Mouse (Mus musculus) thymus, postnatal 25 days (tissue): ENCODE measurements at regions not wholly inside any gene's neighbourhood (a gene's known extent, or its start where the extent isn't known, plus 50 kb on each side); places are given as distances from the start of the nearest gene placed in this dataset.
A peak's percentile ranks its signal among the peaks of the same experiment; 100 is the strongest.

Source experiments
- DNase-seq: peaks from one replicate; pipeline ENCODE4 v3.0.0; 2022

DNA sequence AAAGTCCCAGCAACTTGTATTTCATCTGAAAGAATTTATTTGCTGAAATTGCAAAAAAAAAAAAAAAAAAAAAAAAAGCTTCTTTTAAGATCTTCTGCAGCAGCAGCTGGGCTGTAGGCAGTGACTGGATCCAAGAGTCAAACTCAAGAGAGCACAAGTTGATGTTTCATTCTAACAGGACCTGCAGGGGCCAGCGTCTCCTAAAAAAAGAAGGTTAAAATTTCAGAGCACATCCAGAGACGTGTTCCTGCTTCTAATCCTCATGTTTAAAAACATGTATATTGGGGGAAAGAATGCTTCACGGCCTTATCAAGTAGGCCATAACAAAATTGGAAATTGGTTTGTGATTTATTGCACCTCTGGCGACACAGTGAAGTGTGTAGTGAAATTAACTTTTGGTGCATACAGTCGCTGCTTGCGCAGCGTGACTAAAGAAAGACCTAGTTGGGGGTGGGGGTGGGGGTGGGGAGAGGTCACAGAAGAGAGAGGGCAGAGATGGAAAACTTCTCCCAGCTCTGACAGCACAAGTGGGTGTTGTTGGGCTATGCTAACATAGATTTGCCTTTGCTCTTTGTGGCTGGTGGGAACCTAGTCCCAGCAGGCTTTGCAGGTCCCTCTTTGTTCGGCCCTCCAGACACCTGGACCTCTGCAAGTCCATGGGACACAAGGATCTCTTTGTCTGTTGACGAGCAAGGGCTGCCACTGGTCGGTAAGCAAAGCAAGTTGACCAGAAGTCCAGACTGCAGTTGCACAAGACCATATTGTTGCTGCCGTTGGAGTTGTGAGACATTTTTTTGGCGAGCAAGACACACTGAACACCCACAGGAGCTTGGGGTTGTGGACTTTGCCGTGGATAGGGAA lies 155.7 kb upstream of the Slc30a5 start:
- DNase-seq, result no peak

DNA sequence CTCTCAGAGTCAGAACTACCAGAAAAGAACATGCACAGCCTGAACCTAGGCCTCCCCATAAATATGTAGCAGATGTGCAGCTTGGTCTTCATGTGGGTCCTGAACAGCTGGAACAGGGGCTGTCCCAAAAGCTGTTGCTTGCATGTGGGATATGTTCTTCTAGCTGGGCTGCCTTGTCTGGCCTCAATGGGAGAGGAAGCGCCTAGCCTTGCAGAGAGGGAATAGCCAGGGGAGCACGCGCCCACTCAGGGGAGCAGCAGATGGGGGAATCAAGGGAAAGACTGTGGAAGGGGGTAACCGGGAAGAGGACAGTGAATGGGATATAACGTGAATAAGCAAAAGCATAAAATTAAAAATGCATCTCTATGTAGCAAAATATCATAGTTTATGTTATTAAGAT lies 154.9 kb upstream of the Slc30a5 start:
- no peak for DNase-seq

DNA sequence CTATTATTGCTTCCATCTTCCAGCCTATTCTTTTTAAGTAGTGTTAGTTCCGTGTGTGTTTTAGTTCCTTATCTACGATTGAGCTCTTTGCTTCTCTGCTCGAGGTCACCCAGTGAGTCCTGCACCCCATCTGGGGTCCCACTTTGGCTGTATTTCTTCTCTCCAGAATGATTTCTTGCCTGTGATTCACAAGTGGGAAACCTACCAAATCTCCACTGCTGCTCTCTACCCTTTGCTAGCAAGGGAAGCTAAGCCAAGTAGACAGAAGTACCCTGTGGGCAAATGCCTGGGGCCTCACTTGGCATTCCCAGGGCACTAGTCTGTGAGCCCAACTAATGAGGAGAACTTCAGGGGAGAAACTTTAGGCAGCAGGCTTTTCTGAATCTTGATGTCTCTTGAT lies 142.5 kb upstream of the Slc30a5 start:
- DNase-seq, result no peak

DNA sequence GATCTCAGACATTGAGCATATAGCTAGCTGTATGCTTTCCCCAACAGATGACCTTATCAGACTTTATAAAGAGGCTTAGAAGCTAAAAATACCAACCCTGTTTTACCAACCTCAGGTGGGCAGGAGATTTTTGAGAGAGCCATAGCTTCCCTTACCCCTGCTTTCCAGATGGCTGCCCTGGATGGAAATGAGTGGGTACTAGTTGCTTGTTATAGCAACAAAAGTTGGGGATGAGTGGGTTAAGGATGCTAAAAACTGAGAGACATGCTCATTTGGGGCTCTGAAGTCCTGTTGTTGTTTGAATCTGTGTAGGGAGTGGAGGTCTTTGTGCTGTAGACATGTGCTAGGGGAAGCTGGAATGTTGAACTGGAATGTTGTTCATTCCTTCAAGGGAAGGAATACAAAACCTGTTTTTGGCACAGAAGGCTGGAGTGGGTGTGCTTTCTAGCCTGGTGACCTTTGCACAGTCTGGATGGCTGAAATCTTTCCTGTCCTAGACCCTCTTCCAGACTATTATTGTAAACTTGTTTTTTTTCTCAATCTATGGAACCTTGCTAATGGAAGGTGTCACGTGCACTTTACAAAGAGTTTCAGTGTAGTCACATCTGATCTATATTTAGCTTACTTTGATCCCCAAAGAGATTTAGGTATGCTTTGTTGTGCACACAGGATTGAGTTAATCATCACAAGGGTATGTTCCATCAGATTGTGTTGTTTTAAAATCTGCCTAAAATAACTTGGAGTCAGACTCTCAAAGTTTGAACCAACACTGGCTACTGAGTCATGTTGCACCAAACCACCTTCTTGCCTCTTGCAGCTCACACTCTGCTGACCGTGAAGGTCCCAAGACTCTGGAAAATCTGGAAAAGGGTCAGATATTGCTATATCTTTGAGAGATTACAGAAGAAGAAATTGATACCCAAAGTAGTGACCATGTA lies 138.1 kb upstream of the Slc30a5 start:
- DNase-seq, result no peak

DNA sequence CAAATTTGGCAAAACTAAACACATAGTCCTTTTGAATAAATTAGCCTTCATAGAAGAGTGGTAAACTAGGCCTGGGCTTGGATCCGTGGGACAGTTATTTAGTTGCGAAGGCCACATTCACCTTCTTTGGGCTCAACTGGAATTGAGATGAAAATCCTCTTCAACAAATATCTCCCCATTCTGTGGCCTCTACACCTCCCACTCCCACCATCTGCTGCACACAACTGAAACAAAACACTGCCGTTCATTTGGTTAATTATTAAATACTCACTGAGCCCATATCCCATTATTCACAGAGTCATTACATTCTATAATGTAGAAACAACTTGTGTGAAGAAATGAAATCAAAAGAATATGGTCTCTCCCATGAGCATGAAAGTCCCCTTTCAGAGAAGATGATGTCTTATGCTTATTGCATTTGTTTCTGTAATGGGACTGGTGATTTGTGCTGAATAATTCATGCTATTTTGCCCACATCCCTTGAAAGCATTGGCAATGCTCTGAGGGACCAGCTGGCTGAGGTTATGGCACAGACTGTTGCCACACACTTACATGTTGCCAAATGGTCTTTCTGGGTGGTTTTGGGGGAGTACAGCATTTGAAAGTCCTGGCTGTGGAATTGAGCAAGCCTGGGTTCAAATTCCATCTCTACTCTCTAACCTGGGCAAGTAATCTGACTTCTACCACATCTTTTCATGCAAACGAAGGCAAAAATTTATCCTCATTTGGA lies 129.7 kb upstream of the Slc30a5 start:
- no peak for DNase-seq

DNA sequence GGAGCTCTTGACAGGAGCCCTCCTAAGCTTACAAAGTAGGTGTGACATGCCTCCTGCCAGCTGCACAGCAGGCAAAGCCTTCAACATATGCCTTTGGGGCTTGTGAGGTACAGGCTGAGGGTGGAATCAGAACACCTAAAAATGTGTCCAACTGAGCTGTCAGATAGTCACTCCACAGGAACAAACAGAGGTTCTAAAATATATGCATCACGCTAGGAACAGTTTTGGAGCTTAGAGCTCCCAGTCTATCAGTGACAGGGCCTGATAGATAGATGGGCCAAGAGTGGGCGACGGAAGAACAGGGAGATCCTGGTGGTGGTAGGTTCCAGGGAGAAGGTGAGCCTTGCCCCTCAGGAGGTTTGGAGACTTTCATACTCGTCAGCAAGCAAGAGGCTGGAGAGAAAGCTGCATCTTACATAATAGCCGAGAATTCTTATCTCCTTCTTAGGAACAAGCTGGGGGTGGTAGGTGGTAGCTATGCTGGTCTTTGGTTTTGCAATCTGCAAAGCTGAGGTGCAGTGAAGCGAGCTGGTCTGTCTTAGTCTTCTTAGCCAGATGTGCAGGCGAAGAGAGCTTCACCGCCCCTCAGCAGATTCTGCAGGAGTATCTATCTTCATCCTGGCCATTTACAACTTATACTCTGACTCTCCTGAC lies 121.5 kb upstream of the Slc30a5 start:
- no peak for DNase-seq

DNA sequence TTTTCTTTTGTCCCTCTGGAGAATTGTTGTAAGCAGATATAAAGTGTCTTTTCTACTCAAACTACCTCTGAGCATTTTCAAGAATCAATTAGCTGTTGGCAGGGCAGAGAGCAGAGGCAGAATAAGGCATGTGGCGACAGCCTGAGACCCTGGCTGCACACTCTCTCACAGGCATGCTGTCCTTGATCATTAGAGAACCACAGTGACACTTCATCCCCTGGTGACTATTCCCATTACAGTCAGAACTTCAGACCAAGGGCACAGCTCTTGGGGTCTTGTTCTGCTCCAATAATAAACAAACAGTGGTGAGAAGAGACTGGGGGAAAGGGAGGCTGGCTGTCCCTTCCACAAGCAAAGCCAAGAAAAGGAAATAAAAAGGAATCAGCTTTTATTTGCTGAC lies 120.9 kb upstream of the Slc30a5 start:
- DNase-seq, result no peak

DNA sequence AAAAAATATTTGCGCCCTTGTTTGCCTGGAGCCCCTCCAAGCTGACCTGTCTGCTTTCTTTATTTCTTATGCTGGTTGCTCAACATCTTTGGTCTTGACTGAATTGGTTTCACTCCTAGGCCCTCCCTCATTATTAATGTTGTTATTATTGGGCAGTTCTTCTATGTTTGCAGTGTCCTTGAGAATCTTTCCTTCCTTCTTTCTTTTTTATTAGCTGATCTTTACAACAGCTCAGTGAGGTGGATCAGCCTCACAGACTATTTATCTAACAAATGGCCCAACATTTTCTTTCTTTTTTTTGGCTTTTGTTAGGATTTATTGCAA lies 117.9 kb upstream of the Slc30a5 start:
- no peak for DNase-seq

DNA sequence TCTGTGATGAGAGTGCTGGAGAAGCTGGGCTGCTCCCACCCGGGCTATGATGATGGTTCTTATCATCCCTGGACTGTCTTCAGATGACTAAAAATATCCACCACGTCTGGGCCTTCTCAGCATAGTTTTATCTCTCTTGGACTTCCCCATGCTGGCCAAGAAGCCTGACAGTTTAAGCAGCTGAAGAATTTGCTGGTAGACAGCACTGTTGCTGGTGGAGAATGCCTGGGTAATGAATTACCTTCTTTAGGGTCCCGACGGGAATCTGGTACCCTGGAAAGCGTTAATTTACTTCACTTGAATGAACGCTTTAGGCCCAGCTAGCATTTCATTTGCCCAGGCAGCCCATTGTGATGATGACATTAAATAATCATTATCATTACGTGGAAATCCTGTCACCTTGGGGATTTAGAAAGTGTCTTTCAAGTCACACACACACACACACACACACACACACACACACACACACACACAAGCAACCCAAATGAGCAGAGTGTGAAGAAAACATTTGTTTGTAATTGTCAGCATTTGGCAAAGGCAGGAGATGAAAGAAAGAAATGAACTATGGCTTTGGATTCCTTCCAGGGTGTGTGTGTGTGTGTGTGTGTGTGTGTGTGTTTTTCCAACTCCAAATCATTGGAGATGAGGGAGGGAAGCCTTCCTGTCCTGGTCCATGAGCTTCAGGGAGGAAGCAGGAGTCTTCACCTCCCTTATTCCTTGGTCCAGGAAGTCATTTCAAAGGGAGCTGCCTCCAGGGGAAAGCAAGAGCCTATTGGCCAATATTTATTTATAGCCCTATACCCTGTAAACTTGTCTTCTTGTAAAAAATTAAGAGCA lies 117.3 kb upstream of the Slc30a5 start:
- no peak for DNase-seq

DNA sequence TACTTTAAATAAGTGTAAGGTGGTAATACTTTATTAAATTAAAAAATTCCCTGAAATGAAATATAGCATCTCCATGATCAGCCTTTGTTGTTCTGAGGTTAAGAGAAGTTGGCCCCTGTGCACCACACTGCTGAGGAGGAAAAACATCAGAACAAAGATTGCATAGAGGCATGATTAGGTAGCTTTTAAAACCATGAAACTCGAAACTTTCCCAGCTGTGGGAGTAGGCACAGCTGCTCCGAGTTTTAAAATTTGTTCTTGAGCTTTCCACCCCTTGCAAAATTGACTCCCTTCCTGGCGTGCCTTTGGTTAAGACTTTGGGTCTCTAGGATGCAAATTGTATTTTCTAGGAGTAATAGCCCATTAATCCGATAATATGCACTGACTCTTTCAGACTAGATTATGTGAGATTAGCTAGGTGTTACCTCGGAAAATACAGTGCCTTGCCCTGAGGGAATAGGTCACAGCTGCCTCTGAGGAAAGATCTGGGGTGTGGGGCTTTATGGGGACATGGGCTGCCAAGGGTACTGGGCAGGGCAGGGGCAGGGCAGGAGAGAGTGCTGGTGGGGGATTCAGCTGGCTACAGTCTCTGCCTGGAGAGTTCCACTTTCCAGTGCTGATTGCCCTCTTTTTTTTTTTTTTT lies 110.1 kb upstream of the Slc30a5 start:
- DNase-seq, result no peak

DNA sequence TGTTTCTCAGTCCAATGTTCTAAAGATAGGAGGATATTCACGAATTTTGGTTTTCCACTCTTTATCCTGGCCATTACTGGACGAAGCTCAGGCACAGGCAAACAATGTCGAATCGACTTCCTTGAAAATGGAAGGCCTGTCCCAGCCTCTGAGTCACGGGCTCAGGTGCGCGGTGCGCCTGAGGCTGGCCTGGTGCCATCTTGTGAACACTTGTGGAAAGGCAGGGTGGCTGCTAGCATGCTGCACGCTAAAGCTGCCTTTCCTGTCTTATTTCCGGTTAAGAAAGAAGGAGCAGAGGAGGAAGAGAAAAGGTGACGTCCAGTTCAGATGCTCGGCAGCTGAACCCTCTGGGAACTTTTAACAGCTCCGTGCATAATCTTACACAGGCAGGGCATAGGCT lies 107.6 kb upstream of the Slc30a5 start:
- no peak for DNase-seq

DNA sequence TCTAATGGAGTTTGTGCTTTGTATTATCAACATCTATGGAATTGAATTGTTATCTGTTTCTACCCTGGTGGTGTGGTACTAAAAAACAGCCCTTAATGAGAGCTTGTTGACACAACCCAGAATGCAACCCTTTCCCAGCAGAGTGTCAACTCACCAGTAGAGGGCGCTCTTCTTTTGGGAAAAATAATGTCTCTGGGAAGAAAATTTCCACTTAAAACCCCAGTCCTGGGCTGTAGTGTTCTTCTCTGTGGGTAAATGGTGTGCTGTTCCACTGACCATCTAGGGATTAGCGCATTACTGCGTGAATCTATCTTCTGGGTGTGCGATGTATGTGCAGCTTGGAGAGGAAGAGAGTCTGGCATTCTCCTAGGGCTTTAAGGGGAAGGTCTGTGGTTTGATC lies 106.5 kb upstream of the Slc30a5 start:
- DNase-seq, result peak; percentile 27

DNA sequence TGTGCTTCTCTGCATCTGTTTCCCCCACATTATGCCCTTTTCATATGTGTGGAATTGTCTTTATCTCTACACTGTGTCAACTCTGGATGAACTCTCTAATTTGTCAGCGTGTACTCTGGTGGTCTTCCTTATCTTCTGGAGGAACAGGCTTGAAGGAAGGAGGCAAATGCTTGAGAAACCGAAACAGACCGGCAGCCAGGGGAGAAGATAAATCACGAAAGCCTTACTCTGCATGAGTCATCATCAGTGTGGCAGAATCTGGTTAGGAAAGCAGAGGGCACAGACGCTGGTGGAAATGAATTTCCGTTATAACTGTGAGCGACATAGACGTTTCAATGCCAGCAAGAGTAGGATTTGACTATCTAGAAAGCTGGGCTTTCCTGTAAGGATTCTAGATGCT lies 100.0 kb upstream of the Slc30a5 start:
- no peak for DNase-seq

DNA sequence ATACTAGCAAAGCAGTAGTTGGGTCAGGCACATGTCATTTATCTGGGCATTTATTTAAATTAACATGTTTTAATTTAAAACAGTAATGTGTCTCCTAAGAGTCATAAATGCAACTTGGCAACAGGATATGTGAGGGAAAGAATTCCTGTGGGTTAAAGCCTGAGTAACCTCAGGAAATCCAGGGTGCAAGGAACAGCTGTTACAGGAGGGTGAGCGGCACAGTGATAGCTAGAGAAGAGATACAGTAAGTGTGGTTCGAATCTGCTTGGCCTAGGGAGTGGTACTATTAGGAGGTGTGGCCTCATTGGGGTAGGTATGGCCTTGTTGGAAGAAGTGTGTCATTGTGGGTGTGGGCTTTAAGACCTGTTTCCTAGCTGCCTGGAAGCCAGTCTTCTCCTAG lies 66.3 kb upstream of the Slc30a5 start:
- no peak for DNase-seq

DNA sequence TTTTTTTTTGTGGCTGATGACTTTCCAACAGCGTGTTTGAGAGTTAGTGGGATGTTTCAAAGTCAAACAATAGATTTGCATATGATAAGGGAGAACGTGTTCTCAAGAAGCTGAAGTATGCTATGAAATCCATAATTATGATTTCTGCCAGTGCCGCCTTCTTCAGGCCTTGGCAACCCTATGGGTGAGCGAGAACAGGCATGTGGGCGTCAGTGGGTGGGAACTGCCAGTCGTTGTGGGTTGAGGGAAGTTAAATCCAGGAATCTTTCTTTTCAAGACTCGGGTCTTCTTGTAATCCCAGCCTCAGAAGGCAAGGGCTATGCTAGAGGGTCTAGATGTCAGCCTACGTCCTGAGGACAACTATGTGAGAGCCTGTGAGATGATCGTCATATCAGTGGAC lies 60.6 kb upstream of the Slc30a5 start:
- DNase-seq, result no peak

DNA sequence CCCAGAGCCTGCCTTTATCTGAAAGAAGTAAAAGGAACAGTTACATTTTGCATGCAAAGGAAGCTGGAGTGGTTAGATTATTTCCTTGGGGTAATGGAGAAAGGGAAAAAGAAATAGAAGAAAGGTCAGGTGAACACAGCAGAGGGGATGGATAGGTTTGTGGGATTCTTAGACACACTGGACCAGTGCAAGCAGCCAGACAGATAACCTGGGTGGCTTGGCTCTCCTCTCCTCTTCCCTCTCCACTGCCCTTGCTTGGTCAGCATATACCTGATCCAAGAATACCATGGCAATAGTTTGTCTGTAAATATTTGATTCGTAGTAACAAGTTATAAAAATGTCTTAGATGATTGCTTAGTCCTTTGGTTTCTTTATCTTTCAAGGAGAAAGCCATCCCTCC lies 59.9 kb upstream of the Slc30a5 start:
- no peak for DNase-seq

DNA sequence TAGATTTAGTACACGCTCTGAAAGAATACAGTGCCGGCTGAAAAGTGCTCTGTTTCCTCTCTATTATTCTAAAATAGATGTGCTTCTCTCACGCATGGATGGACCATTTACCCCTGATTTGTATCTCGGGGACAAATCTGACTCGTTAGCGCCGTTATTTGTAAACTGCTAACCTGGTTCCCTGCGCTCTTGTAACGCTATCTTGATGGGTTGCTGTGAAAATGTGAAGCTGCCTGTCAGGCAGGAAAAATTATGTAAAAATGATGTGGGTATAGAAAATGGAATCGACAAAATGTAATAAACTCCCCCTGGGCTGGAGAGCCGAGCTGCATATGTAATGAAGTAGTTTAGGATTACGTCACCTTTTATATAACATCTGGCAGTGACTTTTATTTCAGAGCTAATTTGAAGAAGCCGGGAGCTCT lies 59.4 kb upstream of the Slc30a5 start:
- DNase-seq, result no peak

DNA sequence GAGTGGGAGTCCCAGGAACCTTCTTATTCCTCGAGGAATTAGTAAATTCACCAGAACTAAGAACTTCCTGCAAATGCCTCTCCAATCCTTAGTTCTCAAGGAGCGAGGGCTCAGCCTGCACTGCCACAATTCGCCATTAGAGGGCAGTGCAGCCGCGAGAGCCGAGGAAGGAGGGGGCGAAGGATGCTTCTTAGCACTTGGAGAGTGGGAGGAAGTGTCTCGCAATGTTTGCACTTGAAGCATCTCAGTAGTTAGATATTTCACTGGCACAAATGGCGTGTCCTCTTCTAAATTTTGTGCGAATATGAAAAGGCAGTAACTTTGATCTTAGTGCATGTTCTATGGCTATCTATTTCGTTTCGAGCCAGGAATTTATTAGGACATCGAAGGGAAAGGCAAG lies 59.0 kb upstream of the Slc30a5 start:
- peak; percentile 78 for DNase-seq

DNA sequence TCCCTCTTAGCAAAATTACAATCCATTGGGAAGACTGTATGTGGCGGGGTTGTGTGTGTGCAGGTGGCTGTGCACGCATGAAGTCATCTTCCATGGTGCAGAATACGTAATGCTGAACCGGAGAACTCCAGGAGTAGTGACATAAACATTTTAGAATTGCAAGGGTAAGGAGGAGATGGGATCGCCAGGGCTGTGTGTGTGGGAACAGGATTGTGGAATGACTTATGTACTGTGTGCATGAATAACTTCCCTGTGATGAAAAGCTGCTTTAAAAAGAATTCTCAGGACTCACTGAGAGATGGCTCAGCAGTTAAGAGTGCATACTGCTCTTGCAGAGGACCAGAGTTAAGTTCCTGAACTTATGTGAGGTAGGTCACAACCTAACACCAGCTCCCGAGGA lies 57.2 kb upstream of the Slc30a5 start:
- no peak for DNase-seq

DNA sequence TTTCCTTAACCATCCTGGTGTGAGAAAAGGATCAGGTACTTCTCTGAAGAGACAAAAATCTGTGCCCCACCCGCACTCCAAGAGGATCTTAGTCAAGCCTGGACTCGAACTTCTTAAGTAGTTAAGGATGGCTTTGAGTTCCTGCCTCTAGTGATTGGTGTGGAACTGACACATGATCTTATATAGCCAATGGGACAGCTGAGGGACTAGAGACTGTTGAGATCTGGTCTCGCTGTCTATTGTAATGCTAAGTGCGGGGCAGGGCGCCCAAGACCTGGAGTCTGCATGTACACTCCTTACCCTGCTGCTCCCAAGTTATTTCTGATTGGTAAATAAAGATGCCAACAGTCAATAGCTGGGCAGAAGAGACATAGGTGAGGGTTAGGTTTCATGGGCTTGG lies 55.3 kb upstream of the Slc30a5 start:
- no peak for DNase-seq

DNA sequence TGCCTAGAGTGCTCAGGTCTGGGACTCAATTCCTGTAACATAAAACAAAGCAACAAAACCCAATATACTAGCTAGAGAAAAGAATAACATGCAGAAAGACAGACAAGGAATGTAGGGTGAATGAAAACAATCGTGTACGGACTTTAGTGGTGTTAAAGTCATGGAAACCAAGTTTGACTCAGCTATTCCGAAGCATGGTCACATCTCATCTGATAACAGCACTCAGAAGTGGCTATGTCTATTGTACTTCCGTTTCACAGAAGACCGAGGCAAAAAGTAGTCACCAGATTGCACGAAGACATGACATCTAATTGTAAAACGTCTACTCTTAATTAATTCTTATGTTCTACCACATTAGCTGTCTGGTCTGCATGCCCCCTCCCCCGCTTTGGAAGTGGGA lies 50.5 kb upstream of the Slc30a5 start:
- DNase-seq, result no peak
